Mouse (Mus musculus): ENCODE measurements at regions not wholly inside any gene's neighbourhood (a gene's known extent, or its start where the extent isn't known, plus 50 kb on each side); places are given as distances from the start of the nearest gene placed in this dataset.

- no peak for DNase-seq
These were observed 50.7 kb upstream of the Gm7361 start for GRCm38 (mm10) chr5:26206766-26207122.

DNA sequence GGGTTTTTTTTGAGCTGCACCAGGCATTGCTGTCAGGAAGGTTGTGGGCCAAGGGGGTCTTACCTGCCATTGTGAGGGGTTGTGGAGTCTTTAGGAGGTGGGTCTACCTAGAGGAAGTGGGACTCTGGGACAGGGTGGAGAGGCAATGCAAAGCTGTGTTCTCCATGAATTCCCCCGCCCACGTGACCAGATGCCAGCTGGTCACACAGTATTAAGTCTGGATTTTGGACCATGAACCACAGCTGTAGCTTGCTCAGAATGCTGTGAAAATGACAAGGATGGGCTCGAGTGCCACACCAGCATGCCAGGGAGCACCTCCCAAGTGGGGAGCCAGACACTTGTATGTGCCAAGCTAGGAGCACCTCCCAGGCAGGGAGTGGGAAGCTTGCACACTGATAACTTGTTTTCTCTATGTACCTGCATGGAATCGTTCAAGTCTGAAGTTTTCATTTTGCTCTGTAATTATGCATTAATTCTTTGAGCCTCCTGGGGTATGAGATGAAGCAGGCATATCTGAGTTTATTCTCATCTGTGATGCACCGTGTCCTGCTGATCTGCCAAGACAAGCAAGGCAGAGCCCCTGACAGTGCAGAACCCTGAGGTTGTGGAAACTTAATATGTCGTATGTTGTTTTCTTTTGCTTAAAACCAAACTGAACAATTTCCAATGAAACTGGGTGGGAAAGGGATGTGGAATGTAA is 51.3 kb upstream of the Gm7361 start:
- DNase-seq = no peak

DNA sequence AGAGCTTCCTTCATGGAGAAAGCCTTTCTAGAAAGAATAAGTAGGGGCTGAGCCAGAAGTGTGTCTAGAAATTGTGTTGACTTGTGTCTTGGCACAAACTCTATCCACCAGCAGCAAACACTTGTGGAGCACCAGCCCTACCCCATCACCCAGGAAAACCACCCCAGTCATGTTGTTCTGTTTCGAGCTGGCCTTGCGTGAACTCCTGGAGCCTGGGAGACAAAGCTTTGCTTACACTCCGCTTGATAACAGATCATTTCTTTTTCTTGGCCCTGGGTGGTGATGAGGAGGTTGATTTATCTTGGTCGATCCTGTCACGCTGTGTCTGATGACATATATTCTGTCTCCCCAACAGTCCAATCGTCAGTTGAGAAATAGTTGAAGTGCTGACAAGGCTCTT is 55.0 kb upstream of the Gm7361 start:
- no peak for DNase-seq

DNA sequence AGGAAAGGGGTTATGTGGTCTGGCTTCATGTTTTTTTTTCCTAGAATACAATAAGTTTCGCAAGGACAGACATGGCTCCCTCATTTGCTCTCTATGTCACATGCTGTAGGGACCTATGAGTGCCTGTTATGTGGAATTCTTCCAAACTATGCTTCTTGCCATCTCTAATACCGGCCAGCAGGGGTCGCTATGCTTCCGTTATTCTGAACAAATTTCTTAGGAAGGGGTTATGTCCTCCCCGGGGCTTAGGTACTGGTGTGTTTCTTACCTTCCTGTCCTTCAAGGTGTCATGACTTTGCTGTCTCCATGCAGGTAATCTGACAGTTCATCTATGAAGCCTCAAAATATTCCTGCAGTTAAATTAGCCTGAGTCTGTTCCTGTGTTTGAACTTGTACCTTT is 68.1 kb upstream of the Gm7361 start:
- DNase-seq = peak; percentile 21

DNA sequence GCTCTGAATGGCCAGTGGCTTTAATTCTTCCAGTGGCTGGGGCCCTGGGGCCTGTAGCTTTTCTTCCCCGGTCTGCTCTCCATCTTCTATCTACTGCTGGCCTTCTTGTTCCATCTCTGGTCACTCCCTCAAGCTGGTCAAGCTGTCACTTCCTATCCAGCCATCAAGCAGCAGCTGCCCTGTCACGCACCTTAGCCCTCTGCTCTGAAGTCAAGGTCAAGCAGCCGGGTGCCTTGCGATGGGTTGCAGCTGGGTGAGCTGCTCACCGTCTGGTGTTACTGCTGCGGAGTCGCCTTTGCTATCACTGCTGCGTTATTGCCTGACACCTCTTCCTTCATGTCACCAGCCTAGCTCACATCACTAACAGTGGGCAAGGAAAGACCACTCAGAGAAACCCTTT is 66.0 kb upstream of the Gm10220 start:
- DNase-seq = no peak

- no peak for DNase-seq
These were observed 64.2 kb upstream of the Gm10220 start for GRCm38 (mm10) chr5:26185417-26185816.

- DNase-seq = no peak
These were observed 54.8 kb upstream of the Gm10220 start for GRCm38 (mm10) chr5:26176064-26176463.

DNA sequence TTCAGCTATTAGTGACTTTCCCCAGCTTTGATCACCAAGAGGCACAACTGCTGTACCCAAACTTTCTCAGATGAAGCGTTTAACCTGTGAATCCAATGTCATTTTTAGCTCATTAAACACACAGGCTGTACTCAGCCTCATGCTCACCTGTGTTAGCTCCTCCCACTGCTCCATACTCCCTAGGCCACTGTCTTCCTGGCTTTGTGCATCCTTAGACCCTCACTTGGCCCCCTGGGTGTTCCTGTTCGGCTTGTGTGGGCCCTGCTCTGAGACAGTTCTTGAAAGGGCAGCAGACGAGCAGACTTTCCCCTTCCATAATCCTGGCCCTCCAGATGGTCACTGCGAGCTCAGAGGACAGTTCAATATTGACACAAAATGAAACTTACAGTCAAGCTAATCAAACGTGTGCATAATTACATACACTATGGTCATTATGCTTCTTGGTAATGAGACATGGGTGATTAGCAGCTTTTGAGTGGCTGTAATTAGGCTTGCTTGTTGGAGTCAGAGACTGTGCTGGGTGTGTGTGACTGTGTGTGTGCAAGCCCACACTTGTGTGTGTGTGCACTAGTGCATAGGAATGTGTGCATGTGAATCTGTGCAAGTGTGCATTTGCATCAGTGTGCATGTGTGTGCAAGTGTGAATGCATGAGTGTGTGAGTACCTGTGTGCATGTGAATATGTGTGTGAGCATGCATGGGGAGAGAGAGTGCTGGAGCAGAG is 50.6 kb upstream of the Gm10220 start:
- no peak for DNase-seq

DNA sequence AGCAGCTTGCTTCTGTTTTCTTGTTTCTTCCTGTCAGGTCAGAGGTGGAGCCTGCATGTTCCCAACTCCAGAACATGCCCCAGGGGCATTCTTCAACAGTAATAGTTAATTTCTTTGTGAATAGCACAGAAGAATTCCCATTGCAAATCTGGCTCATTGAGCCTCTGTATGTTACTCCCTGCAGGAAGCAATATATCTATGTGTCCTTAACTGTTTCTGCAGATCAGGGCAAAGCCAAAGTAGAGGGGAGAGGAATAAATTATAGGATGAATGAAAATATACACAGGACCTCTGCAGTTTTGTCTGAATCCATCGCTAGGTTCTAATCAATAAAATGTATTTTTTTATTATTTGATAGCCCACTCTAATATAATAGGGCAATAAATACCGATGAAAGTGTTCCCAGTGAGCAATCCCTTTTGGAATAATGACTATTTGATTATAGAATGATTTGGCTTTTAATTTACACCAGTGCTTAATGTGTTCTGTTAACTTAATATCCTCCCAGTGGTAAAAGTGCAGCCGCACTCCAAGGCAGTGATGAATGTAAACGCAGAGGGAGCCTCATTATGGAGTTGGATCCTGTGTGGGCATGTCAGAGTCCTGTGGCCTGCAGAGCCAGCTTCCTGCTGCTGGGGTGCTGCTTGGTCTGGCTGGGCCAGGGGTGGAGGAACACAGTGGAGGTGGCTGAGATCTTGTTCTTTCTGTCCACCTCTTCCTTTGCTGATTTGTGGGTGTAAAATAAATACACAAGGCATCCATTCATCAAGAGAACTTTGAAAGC is 49.7 kb upstream of the Gm10220 start:
- no peak for DNase-seq
